Mouse (Mus musculus) hindbrain, embryonic 13.5 days (tissue): ENCODE data around the gene Kcnj15. TPM values are rescaled to one million over a fixed set of nuclear protein-coding genes. Genes with fewer than 3 reads are reported as not detected.

Experiments used
- ATAC-seq: fragments of 200-750 bp; cut with Nextera tagmentation; 2 replicates; pipeline ENCODE4 v1.8.0; 2017; ENCODE audit warnings: moderate TSS enrichment; ENCODE audit not compliant: low FRiP score
- H3K27ac ChIP-seq: fragments of 300-500 bp; sonication (generic); 2 replicates; pipeline ENCODE4 v1.5.1; 2015; ENCODE audit warnings: inconsistent platforms, mild to moderate bottlenecking, moderate library complexity
- H3K27me3 ChIP-seq: fragments of 300-500 bp; sonication (generic); 2 replicates; pipeline ENCODE4 v1.6.1; 2015; ENCODE audit warnings: mild to moderate bottlenecking, inconsistent platforms
- H3K36me3 ChIP-seq: fragments of 300-500 bp; sonication (generic); 2 replicates; pipeline ENCODE4 v1.6.1; 2015; ENCODE audit warnings: mild to moderate bottlenecking, inconsistent platforms
- H3K4me1 ChIP-seq: fragments of 300-500 bp; sonication (generic); replicated peaks from 2 replicates; pipeline ENCODE4 v1.6.1; 2015; ENCODE audit warnings: inconsistent platforms
- H3K4me2 ChIP-seq: fragments of 300-500 bp; sonication (generic); 2 replicates; pipeline ENCODE4 v1.6.1; 2015; ENCODE audit warnings: inconsistent platforms, mild to moderate bottlenecking, moderate library complexity
- H3K4me3 ChIP-seq: fragments of 300-500 bp; sonication (generic); 2 replicates; pipeline ENCODE4 v1.5.1; 2015; ENCODE audit warnings: mild to moderate bottlenecking, inconsistent platforms
- H3K9ac ChIP-seq: fragments of 300-500 bp; sonication (generic); 2 replicates; pipeline ENCODE4 v1.6.1; 2015; ENCODE audit warnings: mild to moderate bottlenecking, inconsistent platforms
- H3K9me3 ChIP-seq: fragments of 300-500 bp; sonication (generic); 2 replicates; pipeline ENCODE4 v1.6.1; 2016; ENCODE audit warnings: inconsistent platforms
- WGBS: fragments of 180-500 bp; shearing (Covaris S2); methylation state at CpG from one replicate; pipeline ENCODE4 v1.1.7; 2015; 5-methylcytosine and 5-hydroxymethylcytosine counted together
- polyA plus RNA-seq: library from polyadenylated mRNA; unstranded; fragments of >200 nt; fragmentation: Nextera tagmentation; extraction: Ambion mirVana; gene quantifications from 2 replicates; pipeline ENCODE4 v1.2.1, GENCODE M21; 2015

Kcnj15 gene
- 0.08 and 0.12 TPM in 2 replicates for polyA plus RNA-seq

GRCm38 (mm10) chr16:95257266-95257894 is at the start of gene Kcnj15:
TSS of gene Kcnj15 (plus strand) at chr16:95257558.
- H3K27ac ChIP-seq: no peak within 1 kb of the TSS
- no peaks in the 10 kb centered on the region for H3K36me3 ChIP-seq
- no peak for ATAC-seq
- H3K9ac ChIP-seq: no peak within 1 kb of the TSS
- WGBS: 35% methylated on average over 6 of the region's 6 CpGs
- H3K4me3 ChIP-seq: no peak within 1 kb of the TSS
- H3K4me2 ChIP-seq: no peak within 1 kb of the TSS
- H3K27me3 ChIP-seq: 0 out of 2 replicates have a peak, but pooled peaks cover 3% of the 10 kb centered on the region
- H3K9me3 ChIP-seq: no peaks in the 10 kb centered on the region
- H3K4me1 ChIP-seq: no peaks in the 10 kb centered on the region

- H3K9me3 ChIP-seq: no peaks in the 10 kb centered on the region
- no peak overlapping the region for H3K27ac ChIP-seq
- H3K9ac ChIP-seq: no peak overlapping the region
- no peaks in the 10 kb centered on the region for H3K36me3 ChIP-seq
- H3K4me2 ChIP-seq: no peak overlapping the region
- H3K4me3 ChIP-seq: no peak overlapping the region
- no peak for ATAC-seq
- WGBS: 94% methylated on average over 7 of the region's 7 CpGs
- no peaks in the 10 kb centered on the region for H3K4me1 ChIP-seq
- no peaks in the 10 kb centered on the region for H3K27me3 ChIP-seq
Observed at GRCm38 (mm10) chr16:95208243-95208642, 49.1 kb upstream of the Kcnj15 start.

- Histone ChIP-seq H3K9ac (no peak overlapping the region), H3K27ac (no peak overlapping the region), H3K9me3 (no peaks in the 10 kb centered on the region), H3K4me3 (no peak overlapping the region), H3K4me2 (no peak overlapping the region), H3K4me1 (0 out of 2 replicates have a peak, but pooled peaks cover 1% of the 10 kb centered on the region), H3K27me3 (no peaks in the 10 kb centered on the region), H3K36me3 (no peaks in the 10 kb centered on the region)
- WGBS: 55% methylated on average over 1 of the region's 1 CpGs
- no peak for ATAC-seq
Observed at GRCm38 (mm10) chr16:95209011-95209466, 48.3 kb upstream of the Kcnj15 start.

- H3K27me3 ChIP-seq: no peaks in the 10 kb centered on the region
- 78% methylated on average over 7 of the region's 7 CpGs for WGBS
- H3K27ac ChIP-seq: no peak overlapping the region
- no peak for ATAC-seq
- H3K4me1 ChIP-seq: peaks cover 4% of the 10 kb centered on the region; the same call in 1 of the 2 replicates
- H3K36me3 ChIP-seq: no peaks in the 10 kb centered on the region
- no peak overlapping the region for H3K9ac ChIP-seq
- H3K9me3 ChIP-seq: no peaks in the 10 kb centered on the region
- H3K4me3 ChIP-seq: no peak overlapping the region
- no peak overlapping the region for H3K4me2 ChIP-seq
Observed at GRCm38 (mm10) chr16:95214251-95215197, 42.8 kb upstream of the Kcnj15 start.

- Histone ChIP-seq H3K4me1 (peaks cover 4% of the 10 kb centered on the region; the same call in 1 of the 2 replicates), H3K36me3 (no peaks in the 10 kb centered on the region), H3K4me3 (no peak overlapping the region), H3K9ac (no peak overlapping the region), H3K4me2 (no peak overlapping the region), H3K27me3 (no peaks in the 10 kb centered on the region), H3K27ac (no peak overlapping the region), H3K9me3 (no peaks in the 10 kb centered on the region)
- 70% methylated on average over 9 of the region's 9 CpGs for WGBS
- ATAC-seq: no peak
Observed at GRCm38 (mm10) chr16:95215782-95216181, 41.6 kb upstream of the Kcnj15 start.

GRCm38 (mm10) chr16:95216346-95216745 is 41.0 kb upstream of the Kcnj15 start:
- Histone ChIP-seq H3K4me3 (no peak overlapping the region), H3K27me3 (no peaks in the 10 kb centered on the region), H3K9ac (no peak overlapping the region), H3K27ac (no peak overlapping the region), H3K9me3 (no peaks in the 10 kb centered on the region), H3K4me1 (peaks cover 4% of the 10 kb centered on the region; the same call in 1 of the 2 replicates), H3K4me2 (no peak overlapping the region), H3K36me3 (no peaks in the 10 kb centered on the region)
- no peak for ATAC-seq
- 92% methylated on average over 7 of the region's 7 CpGs for whole genome bisulfite sequencing

GRCm38 (mm10) chr16:95216824-95217223 is 40.5 kb upstream of the Kcnj15 start:
- ATAC-seq: no peak

GRCm38 (mm10) chr16:95218783-95219182 is 38.6 kb upstream of the Kcnj15 start:
- WGBS: 89% methylated on average over 5 of the region's 5 CpGs
- H3K27ac ChIP-seq: no peak overlapping the region
- no peak overlapping the region for H3K4me2 ChIP-seq
- no peaks in the 10 kb centered on the region for H3K36me3 ChIP-seq
- H3K4me3 ChIP-seq: no peak overlapping the region
- peaks cover 4% of the 10 kb centered on the region; the same call in 1 of the 2 replicates for H3K4me1 ChIP-seq
- no peaks in the 10 kb centered on the region for H3K9me3 ChIP-seq
- H3K27me3 ChIP-seq: no peaks in the 10 kb centered on the region
- no peak overlapping the region for H3K9ac ChIP-seq
- no peak for ATAC-seq

More at GRCm38 (mm10) chr16:95216824-95217223, 40.5 kb upstream of the Kcnj15 start:
- 84% methylated on average over 5 of the region's 5 CpGs for WGBS
- no peaks in the 10 kb centered on the region for H3K27me3 ChIP-seq
- H3K9me3 ChIP-seq: no peaks in the 10 kb centered on the region
- no peaks in the 10 kb centered on the region for H3K36me3 ChIP-seq
- H3K4me3 ChIP-seq: no peak overlapping the region
- no peak overlapping the region for H3K9ac ChIP-seq
- H3K4me1 ChIP-seq: peaks cover 4% of the 10 kb centered on the region; the same call in 1 of the 2 replicates
- H3K27ac ChIP-seq: no peak overlapping the region
- no peak overlapping the region for H3K4me2 ChIP-seq

GRCm38 (mm10) chr16:95219459-95219858 is 37.9 kb upstream of the Kcnj15 start:
- ATAC-seq: no peak
- 53% methylated on average over 2 of the region's 2 CpGs for WGBS
- Histone ChIP-seq H3K27me3 (no peaks in the 10 kb centered on the region), H3K36me3 (no peaks in the 10 kb centered on the region), H3K4me3 (no peak overlapping the region), H3K9ac (no peak overlapping the region), H3K27ac (no peak overlapping the region), H3K9me3 (no peaks in the 10 kb centered on the region), H3K4me2 (no peak overlapping the region), H3K4me1 (no peaks in the 10 kb centered on the region; the same call in 1 of the 2 replicates)

- Histone ChIP-seq H3K9me3 (no peaks in the 10 kb centered on the region), H3K4me1 (no peaks in the 10 kb centered on the region; the same call in 1 of the 2 replicates), H3K4me2 (no peak overlapping the region), H3K27me3 (no peaks in the 10 kb centered on the region), H3K4me3 (no peak overlapping the region), H3K36me3 (no peaks in the 10 kb centered on the region), H3K27ac (no peak overlapping the region), H3K9ac (no peak overlapping the region)
- no peak for ATAC-seq
- WGBS: 65% methylated on average over 4 of the region's 4 CpGs
Observed at GRCm38 (mm10) chr16:95221051-95221450, 36.3 kb upstream of the Kcnj15 start.

GRCm38 (mm10) chr16:95222026-95222718 is 35.2 kb upstream of the Kcnj15 start:
- Histone ChIP-seq H3K4me3 (no peak overlapping the region), H3K4me2 (no peak overlapping the region), H3K27ac (no peak overlapping the region), H3K4me1 (no peaks in the 10 kb centered on the region; the same call in 1 of the 2 replicates), H3K36me3 (no peaks in the 10 kb centered on the region), H3K27me3 (no peaks in the 10 kb centered on the region), H3K9ac (no peak overlapping the region), H3K9me3 (no peaks in the 10 kb centered on the region)
- no peak for ATAC-seq
- 71% methylated on average over 7 of the region's 7 CpGs for WGBS

- Histone ChIP-seq H3K9ac (no peak overlapping the region), H3K36me3 (no peaks in the 10 kb centered on the region), H3K9me3 (no peaks in the 10 kb centered on the region), H3K27ac (no peak overlapping the region), H3K4me2 (no peak overlapping the region), H3K27me3 (no peaks in the 10 kb centered on the region), H3K4me3 (no peak overlapping the region), H3K4me1 (no peaks in the 10 kb centered on the region; the same call in 1 of the 2 replicates)
- no peak for ATAC-seq
- WGBS: 89% methylated on average over 8 of the region's 8 CpGs
Observed at GRCm38 (mm10) chr16:95223435-95223834, 33.9 kb upstream of the Kcnj15 start.
